Mouse (Mus musculus) kidney, postnatal 36 days (tissue): ENCODE data around the gene H2afv.
A peak's percentile ranks its signal among the peaks of the same experiment; 100 is the strongest.
"Not testable (repeated sequence)": the region's sequence is repeated elsewhere in the genome, so short reads cannot be mapped to it uniquely, and the experiment has no call there.

ENCODE experiments used
- DNase-seq, 2 experiments: peaks; one replicate each; pipeline ENCODE4 v3.0.0; 2021 to 2022; ENCODE audit warnings: mixed read lengths in 2 of 2

Gene H2afv

DNA sequence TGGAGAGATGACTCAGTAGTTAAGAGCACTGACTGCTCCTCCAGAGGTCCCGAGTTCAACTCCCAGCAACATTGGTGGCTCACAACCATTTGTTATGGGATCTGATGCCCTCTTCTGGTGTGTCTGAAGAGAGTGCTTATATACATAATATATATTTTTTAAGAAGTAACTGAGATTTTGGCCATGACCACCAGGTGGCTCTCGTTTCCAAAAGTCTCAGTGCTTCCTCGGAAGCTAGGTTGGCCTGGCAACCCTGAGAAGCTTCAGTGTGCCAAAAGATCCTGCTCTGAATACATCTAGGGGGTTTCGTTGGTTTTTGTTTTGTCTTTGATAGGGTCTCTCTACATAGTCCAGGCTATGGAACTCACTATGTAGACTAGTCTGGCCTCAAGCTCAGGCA, 20.9 kb upstream of the H2afv start:
- peak; percentile 62 to 77 for DNase-seq

- no peak for DNase-seq
These were observed 19.1 kb upstream of the H2afv start for GRCm38 (mm10) chr11:6463159-6463837.

DNA sequence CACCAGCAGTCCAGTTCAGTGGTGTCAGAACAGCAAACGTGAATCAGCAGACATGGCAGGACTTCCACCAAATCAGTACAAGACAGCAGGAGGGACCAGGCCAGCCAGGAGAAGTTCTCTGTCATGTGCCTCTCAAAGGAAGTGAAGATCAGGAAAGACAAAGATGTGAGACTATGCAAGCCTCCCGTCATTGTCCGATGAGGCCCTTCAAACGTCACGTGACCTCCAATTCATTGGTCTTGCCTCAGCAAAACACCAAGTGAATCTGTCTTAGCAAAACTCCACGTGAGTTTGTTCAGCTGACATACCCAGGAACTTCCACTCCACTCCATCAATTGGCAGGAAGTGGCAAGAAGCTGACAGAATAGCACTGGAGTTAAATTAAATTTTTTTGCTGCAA, 11.8 kb upstream of the H2afv start:
- no peak for DNase-seq

DNA sequence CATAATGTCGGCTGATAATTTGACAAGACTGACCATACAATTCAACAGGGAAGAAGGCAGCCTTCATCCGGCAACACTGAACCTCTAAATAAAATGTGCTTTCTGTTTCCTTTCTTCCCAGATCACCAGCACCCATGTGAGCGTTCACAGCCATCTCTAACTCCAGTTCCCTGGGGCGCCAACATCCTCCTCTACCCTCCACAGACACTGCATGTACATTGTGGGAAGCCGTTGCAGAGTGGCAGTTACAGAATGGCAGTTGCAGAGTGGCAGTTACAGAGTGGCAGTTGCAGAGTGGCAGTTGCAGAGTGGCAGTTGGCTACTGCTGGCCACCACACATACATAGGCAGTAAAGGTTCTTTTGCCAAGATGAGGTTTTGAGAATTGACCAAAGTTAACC, 3.9 kb upstream of the H2afv start:
- DNase-seq = not testable (repeated sequence)

GRCm38 (mm10) chr11:6447493-6447892, 3.2 kb upstream of the H2afv start:
- peak; percentile 11 to 29 for DNase-seq

DNA sequence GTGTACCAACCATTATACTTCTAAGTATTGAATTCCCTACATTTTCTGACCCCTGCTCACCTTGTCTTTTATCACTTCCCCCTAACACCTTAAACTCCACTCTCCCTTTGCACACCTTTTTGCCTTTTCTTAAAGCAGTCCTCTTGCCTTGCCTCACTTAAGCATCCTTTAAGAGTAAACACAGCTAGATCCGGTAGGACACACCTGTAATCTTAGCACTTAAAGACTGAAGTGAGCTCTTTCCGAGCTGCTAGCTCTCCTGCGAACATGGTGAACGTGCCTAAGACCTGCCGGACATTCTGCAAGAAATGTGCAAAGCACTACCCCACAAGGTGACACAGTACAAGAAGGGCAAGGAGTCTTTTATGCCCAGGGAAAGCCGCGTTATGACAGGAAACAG, 1.7 kb upstream of the H2afv start:
- DNase-seq = no peak

DNA sequence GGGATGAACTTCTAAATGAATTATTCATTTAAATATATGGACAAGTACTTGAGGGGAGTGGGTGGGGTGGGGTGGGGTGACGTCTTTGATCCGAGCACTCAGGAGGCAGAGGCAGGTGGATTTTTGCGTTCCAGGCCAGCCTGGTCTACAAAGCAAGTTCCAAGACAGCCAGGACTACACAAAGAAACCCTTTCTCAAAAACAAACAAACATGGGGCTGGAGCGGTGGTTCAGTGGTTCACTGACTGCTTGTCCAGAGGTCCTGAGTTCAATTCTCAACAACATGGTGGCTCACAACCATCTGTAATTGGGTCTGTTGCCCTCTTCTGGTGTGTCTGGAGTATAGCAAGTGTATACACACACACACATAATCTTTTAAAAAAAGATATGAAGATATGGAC, 1.2 kb upstream of the H2afv start:
- no peak for DNase-seq

- DNase-seq = no peak
These were observed 541 bp downstream of the H2afv start for GRCm38 (mm10) chr11:6443727-6444076.

DNA sequence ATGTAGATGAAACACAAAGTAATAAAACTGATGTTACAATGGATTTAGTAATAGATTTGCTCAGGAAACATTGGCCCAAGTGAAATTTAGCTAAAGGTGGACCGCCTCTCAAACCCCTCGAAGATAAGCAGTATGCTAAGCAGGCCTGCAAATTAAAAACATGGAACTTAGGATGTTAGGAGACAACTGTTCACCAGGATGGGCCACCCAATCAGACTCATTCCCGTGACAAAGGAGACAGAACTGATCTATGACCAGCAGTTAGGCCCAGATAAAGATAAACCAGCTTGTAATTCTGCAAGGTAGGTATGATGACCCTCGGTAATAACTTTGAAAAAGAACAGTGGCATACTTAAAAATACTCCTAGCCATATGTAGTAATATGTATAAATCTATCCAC, 1.1 kb downstream of the H2afv start:
- DNase-seq = no peak

DNA sequence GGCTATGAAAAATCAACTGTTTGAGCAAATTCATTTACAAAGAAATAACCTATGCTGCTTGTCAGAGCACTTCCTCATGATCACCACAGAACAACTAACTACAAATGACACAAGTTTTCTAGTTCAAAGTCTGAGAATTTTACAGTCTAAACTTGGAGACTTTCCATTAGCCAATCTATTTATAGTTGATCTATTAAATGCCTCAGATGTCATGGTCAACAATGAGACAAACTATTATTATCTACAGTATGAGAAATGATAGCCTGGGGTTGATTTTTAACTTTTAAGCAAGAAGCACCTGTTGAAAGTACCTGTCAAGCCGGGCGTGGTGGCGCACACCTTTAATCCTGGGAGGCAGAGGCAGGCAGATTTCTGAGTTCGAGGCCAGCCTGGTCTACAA, 1.7 kb downstream of the H2afv start:
- peak in 1 of 2 experiments; percentile 23 for DNase-seq

DNA sequence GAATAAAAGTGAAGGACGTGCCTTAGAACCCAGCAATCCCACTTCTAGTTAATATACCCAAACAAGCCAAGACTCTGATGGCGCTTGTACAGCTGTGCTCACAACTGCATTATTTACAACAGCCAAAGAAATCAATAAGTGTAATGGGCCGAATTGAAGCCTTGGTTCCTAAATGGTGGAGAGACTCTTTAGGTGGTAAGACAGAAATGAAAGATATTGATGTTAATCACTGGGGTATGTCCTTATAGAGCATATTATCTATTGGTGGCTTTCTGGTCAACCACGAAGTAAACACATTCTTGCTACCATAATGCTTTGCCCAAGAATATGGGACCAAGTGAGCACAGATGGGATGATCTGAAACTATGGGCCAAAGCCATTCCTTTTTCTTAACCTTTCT, 4.1 kb downstream of the H2afv start:
- DNase-seq = no peak

- DNase-seq = no peak
These were observed 6.6 kb downstream of the H2afv start for GRCm38 (mm10) chr11:6437667-6438066.

GRCm38 (mm10) chr11:6436442-6436841, 7.8 kb downstream of the H2afv start:
- DNase-seq = peak; percentile 64 to 86

DNA sequence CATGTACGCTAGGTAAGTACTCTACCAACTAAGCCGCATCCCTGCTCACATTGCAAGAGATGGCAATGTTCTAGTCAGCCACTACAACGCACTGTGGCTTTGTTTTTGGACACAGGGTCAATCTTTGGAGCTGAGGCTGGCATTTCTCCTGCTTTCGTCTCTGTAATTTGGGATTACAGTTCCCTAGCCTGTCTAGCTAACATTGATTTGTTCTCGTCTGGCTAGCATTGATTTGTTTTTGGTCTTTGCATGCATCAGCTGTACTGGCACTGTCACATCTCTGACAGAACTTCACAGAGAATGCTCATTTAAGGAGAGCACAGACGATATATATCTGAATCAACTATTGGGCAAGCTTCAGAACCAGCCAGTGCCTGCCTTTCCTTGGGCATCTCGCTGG, 14.1 kb downstream of the H2afv start:
- no peak for DNase-seq

- DNase-seq = no peak
These were observed 23.4 kb downstream of the H2afv start for GRCm38 (mm10) chr11:6420722-6421350.

DNA sequence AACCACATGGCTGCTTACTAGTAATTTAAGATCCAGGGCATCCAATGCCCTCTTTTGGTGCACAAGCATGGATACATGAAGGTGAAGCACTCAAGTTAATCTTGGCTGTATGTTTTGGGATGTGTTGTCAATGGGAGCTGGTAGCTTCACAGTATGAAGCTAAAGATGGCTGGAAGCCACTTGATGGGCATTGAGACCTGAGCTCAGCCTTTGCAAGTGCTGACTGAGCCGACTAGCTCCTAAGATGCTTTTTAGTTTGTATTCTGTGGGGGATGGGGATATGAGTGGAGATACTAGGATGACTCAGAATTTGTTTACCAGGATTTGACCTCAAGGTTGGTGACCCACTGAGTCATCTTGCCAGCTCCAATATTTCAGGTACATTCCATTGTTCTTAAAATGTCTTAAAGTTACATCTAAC, 23.9 kb downstream of the H2afv start:
- DNase-seq = no peak

GRCm38 (mm10) chr11:6419156-6419555, 25.1 kb downstream of the H2afv start:
- DNase-seq = not testable (repeated sequence)

DNA sequence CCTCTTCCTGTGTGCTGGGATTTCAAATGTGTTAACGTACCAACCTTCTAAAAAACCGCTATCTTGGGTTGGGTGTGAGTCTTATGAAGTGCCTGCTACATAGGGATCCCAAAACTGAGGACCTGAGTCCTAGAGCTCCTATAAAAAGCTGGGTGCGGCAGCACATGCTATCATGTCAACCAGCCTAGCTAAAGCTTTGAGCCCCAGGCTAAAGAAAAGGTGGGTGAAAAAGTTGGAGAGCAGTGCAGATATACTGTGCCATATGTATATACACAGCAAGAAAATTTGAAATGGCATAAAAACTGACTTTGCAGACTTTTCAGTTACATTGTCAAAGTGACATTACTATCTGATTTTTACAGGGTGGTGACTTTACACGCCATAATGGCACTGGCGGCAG, 25.5 kb downstream of the H2afv start:
- DNase-seq = no peak

DNA sequence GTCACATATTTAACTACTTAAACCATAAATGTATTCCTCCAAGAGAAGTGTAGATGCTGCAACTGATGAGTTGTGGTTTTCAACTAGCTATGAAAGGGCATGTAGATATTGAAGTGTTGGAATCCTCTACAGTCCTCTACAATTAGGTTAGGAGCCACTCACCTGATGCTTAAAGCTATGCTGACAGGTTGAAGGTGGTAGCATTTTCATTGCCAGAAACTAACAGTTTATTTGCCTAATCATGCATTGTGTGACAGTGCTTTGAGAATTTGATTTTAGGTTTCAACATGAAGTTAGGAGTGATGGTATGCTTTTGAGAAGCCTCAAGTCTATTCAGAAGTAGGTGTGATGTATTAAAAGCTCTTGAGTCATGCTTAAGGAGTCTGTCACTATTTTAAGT, 26.8 kb downstream of the H2afv start:
- no peak for DNase-seq

GRCm38 (mm10) chr11:6417069-6417468, 27.2 kb downstream of the H2afv start:
- no peak for DNase-seq

GRCm38 (mm10) chr11:6416405-6417034, 27.7 kb downstream of the H2afv start:
- DNase-seq = peak; percentile 86 to 88

- peak; percentile 98 for DNase-seq
These were observed 28.5 kb downstream of the H2afv start for GRCm38 (mm10) chr11:6415551-6416404.
